Mouse (Mus musculus): ENCODE measurements around the gene Atg101. TPM values are rescaled to one million over a fixed set of nuclear protein-coding genes. Genes with fewer than 3 reads are reported as not detected.

Atg101 gene
- total RNA-seq, 2 experiments from 2014 or later = 24.7 to 25.5 TPM

DNA sequence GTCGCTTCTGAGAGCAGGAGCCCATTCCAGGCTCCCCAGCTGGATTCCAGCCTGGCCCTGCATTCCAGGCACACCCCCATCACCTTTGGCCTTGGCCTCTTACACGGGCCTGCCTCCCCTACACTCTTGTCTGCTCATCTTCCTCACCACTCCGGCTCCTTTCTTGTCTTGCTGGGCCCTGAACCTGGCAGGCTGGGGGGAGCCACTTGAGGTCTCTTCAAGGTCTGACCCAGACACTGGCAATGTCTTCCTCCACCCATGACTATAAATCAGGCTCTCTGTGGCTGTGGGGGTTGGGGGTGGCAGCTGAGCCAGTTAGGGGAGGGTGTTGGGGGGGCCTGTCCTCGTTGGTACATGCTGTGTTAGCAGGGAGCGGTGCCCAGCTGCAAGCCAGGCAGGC lies 5.5 kb upstream of the Atg101 start:
- intact Hi-C loops (cut with DNase I) = no loop called here
- no peak for DNase-seq

DNA sequence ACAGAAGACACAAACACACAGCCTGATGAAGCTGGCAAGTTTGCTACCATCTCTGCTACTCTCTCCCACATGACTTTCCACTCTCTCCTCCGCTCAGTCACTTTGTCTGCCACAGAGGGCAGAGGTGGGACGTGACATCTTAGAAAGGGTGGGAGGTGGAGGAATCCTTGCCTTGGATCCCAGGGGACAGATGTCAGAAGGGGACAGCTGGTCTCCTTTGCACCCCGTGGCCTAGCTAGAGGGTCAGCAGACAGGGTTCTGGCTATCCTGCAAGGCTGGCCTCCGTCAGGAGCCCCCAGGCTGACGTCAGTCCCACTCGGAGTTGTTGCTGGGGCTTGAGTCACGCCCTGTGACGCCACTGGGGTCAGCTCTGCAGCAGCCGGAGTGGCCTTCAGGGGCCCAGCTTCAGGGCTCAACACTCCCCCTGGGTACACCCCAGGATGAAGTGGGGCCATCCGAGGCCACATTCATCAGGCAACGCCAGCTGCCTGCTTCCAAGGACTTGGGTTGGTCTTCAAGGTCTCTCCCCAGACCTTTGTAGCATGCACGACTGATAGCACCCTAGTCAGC lies 4.6 kb upstream of the Atg101 start:
- DNase-seq = peak; percentile 30 to 33
- intact Hi-C loops (cut with DNase I) = no loop called here

DNA sequence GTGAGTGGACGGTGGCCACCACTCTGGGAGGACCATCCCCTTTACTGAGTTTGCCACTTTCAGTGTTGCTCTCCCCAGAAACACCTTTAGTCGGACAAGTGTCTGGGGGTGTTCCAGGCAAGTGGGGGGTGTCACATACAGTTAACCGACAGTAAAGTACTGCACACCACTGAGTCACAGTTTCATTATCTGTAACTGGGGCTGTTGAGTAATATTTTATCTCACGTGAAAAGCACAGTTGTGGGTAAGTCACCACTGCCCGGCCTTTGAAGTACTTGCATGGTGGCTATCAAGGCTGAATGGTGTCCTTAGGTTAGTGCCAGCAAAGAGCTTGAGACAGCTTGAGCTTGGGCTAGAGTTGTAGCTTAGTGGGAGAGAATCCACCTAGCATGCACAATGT lies 1.6 kb upstream of the Atg101 start:
- intact Hi-C loops (cut with DNase I) = loop anchor here (2.0 to 5.0 kb wide), 2 partner anchors 14 to 60 kb away; partner anchors contain the start of gene Grasp

DNA sequence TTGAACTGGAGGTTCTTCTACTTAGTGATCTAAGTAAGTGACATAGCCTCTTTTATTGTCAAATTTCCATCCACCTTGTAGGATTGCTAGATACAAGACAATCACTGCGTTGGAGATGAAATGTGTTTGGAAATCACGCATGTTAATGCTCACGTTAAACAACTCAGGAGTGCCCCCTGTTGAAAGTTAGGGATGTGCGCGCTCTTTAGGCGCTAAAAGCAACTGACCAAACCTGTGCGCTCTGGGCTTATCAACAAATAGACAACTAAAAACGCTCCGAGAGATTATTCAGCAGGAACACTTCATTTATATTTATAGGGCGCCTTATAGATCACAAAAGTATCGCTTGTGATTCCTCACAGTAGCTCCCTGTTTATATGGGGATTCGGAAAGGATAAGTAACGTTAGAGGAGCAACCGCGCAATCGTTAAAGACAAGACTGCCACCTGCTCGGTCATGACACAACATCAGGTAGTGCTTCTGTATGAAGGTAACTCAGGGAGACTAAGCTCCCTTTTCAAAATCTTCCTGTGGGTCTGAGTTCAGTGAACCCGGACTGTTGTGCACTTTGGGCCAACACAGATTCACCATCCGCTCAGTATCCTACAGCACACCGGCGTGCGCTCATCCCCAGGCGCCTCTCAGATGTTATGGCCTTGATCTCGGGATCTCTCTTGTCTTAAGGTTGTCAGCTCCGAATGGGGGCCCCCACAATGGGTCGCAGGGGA lies 725 bp upstream of the Atg101 start:
- intact Hi-C loops (cut with DNase I) = loop anchor here (1.0 to 5.0 kb wide), 4 partner anchors 15 to 61 kb away; partner anchors contain the start of gene Grasp
- peak; percentile 58 to 72 for DNase-seq

More for the DNA sequence above, 1.6 kb upstream of the Atg101 start:
- DNase-seq = no peak

DNA sequence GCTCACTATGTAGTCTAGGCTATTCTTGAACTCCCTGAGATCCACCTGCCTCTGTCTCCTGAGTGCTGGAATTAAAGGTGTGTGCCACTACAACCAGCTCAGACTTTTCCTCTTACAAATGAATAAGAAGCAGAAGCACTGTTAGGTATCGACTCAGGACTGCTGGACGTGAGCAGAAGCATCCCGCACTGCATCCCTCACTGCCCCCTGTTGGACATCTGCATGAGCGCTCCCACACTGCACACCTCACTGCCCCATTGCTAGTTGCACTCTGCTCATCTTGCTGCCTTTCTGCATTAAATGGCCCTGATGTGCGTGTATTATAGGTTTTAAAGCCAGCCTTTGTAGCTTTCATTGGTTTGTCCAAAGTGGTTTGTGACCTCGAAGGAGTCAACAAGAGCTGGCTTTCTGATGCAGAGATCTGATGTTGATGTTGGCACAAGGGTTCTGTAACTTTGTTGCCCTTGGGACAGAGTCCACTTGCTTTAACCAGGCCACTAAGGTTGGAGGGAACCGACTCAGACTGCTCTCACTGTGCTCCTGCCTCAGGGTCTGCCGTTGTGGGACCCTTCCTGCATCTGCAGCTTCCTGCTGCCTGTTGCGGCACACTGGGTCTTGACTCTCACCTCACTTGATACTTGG lies 2.2 kb downstream of the Atg101 start:
- DNase-seq = peak; percentile 35 to 43
- intact Hi-C loops (cut with DNase I) = no loop called here

DNA sequence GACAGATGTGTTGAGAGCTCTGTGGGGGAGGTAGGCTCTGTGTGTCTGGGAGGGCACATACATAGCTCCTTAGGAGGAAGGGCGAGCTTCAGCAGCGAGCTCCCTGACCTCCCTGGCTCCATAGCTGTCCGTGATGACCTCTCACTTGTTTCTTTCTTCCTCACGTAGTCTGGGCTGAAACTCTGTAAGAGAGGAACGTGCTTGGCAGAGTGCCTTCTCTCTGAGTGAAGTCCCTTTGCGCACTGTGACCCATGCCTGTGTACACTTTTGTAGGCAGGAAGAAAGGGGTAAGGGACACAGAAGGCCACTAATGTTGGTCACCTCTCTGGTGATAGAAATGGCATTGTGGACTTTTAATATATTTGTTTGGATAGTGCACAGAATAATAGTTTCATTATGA lies 3.3 kb downstream of the Atg101 start:
- DNase-seq = no peak
- intact Hi-C loops (cut with DNase I) = no loop called here

DNA sequence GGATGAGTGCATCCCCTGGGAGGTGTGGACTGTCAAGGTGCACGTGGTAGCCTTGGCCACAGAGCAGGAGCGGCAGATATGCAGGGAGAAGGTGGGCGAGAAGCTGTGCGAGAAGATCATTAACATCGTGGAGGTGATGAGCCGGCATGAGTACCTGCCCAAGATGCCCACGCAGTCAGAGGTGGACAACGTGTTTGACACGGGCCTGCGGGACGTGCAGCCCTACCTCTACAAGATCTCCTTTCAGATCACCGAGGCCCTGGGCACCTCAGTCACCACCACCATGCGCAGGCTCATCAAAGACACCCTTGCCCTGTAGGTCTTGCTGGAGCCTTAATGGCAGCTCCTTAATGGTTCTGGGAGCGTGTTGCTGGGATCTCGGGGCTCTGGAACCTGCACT lies 6.3 kb downstream of the Atg101 start:
- no peak for DNase-seq
- intact Hi-C loops (cut with DNase I) = no loop called here

DNA sequence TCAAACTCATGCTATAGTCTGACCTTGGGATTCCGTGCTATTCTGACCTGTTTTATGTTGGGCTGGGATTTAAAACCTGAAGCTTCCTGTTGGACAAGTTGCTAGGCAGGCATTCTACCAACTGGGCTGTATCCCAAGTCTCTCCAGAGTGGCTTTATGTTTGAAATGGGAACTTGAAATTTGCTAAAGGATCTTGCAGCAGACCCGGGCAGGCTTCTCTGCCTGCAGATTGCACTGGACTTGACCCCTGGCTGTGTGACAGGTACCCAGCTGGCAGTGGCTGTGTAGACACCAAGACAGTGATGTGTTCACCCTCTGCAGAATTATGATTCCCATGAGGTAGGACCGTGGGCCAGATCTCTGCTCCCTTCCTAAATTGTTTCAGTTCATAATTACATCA lies 7.9 kb downstream of the Atg101 start:
- intact Hi-C loops (cut with DNase I) = no loop called here
- peak in 1 of 2 experiments; percentile 47 for DNase-seq

DNA sequence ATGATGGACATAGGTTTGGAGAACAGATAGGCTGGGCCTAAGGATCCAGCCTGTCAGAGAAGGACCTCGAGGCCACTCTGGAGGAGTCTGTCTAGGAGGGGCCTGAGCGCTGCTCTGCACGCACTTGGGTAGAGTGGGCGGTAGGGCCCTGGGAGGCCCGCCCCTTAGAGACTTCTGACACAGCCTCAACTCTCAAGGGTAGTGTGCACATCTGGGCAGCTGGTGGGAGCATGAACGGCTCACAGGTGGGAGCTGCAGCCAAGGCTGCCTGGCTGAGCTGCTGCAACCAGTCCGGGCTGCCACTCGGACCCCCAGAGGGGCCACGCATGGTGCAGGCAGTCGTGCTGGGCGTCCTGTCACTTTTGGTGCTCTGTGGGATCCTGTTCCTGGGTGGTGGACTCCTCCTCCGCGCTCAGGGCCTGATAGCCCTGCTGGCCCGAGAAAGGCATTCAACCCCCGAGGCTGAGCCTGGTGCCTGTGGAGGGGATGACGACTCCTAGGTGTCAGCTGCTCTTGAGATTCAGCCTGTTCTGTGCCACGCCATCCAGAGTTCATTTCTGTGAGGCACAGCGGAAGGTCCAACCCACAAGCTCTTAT lies 9.1 kb downstream of the Atg101 start, which contains the start of gene 6030408B16Rik:
6030408B16Rik (plus strand) TSS at position 188 of the 597 bp plus-strand sequence.
- intact Hi-C loops (cut with DNase I) = no loop called here
- DNase-seq = no peak

DNA sequence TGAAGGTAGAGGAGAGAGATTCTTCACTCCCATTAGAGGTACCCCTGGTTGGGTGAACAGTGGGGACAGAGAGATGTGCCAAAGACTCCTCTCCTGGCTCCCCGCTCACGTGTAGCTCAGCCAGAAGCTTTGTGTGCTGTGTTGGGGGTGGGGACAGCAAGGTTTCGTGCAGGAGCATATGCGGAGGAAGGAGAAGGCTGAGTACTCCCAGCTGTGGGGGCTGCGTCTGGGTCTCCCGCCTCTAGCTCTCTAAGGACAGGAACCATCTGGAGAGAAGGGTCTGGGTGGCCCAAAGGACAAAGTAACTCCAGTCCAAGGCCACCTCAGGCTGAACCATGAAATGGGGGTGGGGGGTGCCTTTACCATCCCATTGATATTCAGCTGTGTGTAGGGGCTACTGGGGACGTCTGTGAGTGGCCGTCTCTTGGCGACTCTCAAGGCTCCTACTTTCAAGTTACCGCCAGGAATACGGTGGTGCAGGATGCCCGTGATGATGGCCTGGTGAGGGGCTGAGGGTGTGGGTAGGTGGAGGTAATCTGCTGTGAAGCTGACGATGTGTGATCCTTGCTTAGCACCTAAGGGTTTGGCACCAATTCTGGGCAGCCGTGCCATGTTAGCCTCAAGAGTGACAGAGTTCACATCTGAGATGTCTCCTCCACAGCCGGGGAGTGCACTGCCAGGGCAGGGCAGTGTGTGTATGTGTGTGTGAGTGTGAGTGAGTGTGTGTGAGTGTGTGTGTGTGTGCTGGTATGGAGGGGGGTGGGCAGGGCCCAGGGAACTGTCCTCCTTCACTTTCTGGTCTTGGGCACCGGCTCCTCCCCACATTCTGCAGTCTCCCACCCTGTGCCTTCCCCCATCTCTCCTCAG lies 10.2 kb downstream of the Atg101 start:
- intact Hi-C loops (cut with DNase I) = no loop called here
- no peak for DNase-seq

DNA sequence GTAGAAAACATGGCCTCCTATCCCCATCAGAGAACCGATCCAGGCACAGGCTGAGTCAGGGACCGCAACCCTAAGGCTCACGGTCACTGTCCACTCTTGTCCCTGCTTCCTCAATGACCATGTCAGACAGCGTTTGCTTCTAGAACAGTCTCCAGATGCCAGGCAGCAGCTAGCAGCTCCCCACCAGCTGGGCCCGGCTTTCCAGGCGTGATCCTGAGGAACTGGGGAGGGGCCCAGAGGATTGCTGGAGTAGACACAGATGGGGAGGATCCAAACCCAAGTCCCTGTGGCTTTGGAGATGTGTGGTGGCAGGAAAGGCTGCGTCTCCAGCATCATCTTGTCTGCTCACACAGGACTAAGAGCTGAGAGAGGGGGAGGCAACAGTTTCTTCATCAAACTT lies 11.0 kb downstream of the Atg101 start:
- intact Hi-C loops (cut with DNase I) = no loop called here
- peak; percentile 63 to 69 for DNase-seq

DNA sequence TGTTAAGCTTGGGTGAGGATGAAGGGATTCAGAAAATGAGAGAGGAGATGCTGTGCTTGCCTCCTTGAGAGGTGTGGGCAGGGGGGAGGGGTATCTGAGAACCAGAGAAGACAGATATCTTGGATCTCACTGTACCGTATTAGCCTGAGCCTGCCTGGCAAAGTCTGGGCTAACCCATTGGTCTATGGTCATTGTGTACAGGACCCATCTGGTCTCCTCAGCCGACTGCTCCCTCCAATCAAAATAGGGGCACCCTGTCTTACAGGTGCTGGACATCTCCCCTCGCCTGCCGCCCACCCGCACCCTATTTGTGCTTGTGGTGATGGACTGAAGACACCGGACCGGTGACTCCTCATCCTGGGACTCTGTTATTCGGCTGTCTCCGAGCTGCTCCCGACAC lies 11.5 kb downstream of the Atg101 start:
- intact Hi-C loops (cut with DNase I) = no loop called here
- DNase-seq = no peak

DNA sequence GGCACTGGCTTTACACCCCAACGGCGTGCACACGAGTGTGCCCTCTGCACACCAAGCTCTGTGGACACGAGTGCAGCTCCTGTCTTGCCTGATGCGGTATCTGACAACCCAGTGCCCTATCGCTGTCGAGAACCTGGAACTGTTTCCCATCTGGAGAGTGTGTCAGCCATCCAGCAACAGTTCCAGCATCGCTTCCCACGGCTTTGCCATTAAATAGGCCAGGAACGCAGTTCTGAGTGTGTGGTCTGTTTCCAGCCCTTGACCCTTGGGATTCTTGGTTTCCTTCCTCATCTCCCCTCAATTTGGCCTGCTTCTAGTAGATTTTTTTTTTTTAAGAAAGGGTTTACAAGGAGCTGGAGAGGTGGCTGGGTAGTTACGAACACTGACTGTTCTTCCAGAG lies 12.0 kb downstream of the Atg101 start:
- intact Hi-C loops (cut with DNase I) = no loop called here
- DNase-seq = no peak

DNA sequence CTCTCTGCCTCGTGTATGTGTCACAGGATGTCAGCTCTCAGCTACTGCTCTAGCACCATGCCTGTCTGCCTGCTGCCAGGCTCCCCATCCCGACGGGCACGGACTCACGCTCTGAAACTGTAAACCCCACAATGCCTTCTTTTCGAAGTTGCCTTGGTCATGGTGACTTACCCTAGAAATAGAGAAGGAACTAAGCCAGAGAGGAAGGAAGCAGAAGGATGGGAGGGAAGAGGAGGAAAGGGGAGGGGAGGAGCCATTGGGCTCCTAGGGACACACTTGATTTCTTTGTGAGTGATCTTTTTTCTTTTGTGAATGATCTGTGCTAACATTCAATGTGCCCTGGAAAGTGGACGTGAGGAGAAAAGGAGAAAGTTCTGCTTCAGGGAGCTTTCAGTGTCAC lies 13.9 kb downstream of the Atg101 start:
- no peak for DNase-seq

DNA sequence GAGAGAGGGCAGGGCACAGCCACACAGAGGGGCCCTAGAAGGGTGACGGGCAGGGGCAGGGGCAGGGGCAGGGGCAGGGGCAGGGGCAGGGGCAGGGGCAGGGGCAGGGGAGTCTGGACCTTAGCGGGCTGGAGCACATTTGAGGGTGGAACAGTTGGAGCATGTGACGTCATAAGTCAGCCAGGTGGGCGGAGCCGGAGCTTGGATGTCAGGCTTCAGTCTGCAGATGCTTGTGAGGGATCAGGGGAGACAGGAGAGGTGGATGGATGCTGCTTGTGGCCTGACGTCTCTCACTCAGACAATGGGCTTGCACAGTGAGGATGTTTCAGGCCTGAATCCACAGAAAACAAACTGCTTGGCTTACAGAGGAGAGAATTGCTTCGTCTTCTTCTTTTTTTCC lies 14.5 kb downstream of the Atg101 start:
- intact Hi-C loops (cut with DNase I) = no loop called here

More for the DNA sequence above, 13.9 kb downstream of the Atg101 start:
- intact Hi-C loops (cut with DNase I) = no loop called here

DNA sequence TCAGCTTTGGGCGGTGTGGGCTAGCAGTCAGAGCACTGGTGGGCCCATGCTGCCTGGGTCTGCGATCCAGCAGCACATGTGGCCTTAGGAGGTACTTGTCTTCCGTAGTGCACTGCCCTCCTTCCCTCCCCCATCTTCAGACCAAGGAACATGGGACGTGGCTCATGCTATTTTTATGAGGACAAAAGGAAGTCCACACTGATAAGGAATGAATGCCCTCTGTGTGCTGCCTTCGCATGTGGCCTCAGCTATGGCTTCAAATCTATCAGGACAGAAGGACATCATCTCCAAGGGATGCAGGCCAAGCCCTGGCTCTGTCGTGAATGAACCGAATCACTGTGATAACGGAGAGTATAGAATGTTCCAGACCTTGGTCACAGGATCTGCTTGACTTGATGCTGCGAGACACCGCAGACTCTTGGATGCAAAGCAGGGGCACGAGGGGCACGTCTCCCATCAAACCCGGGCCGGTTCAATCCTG lies 15.4 kb downstream of the Atg101 start:
- intact Hi-C loops (cut with DNase I) = no loop called here
- no peak for DNase-seq

More for the DNA sequence above, 14.5 kb downstream of the Atg101 start:
- DNase-seq = no peak

DNA sequence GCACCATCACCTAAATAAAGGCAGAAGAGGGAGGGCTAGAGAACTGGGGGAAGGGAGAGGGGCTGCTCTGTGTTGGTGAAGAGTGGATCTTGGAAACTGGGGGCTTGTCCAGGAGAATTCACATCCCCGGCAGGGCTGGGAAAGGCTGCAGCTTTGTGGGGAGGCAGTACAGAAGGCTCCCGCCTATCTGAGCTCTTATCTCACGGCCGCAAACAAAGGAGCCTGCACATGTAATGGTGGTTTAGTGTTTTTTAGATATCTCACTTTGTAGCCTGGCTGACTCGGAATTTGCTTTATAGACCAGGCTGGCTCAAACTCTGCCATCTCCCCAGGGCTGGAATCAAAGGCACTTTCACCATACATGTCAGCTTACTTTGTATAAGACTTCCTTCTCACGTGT lies 16.1 kb downstream of the Atg101 start:
- intact Hi-C loops (cut with DNase I) = no loop called here
- DNase-seq = no peak

DNA sequence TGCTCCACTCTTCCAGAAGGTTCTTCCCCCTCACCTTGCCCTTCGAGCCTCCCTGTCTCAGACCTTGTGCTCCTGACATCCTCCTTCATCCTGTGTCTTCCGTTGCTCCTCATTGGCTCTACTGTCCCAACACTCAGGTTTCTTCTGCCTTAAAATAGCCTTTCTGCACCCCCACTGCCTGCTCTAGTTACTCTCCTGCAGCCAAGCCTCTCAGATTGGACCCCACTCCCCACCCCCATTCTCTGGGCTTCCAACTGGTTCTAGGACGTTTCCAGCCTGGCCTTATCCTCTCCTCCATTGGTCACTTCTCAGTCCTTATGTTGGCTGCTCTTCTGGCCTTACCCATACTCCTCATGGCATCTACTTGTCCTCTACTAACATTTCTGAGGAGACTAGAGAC lies 18.1 kb downstream of the Atg101 start:
- intact Hi-C loops (cut with DNase I) = no loop called here
- no peak for DNase-seq

DNA sequence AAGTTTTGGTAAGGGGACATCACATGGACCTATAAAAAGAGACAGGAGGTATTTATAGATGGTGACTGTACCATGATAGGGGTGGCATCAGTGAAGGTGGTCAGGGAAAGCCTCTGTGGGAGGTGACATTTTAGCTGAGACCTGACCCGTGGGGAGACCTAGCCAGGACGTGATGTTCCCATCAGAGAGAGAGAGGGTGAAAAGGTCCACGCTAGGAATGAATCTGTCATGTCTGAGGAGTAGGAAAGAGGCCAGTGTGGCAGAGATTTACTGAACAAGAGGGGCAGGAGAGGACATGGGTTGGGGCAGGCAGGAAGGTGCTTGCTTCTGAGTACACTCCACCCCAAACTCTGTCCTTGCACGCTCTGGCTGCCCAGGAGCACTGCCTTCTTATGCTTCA lies 19.8 kb downstream of the Atg101 start:
- intact Hi-C loops (cut with DNase I) = no loop called here
- no peak for DNase-seq

DNA sequence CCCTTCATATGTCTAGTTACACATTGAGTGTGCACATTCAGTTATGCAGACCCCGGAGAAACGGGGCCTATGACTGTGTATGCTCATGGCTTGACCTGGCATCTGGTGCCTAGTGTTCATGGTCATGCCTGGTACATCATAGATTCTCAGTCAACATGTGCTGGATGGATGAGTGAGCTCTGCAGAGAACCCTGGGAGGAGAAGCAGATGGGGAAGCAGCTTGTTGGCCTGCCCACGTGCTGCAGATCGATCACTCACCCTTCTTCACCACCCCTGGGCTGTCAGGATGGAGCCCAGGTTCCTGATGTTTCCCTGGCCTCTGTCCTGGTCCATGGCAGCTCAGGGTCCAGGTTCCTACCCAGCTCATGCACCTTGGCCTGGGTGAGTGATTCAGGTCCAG lies 22.4 kb downstream of the Atg101 start:
- intact Hi-C loops (cut with DNase I) = no loop called here
- DNase-seq = no peak

Measured in heart, postnatal 14 days (tissue).